Mouse (Mus musculus): ENCODE data around the gene Cavin2. TPM values are rescaled to one million over a fixed set of nuclear protein-coding genes. Genes with fewer than 3 reads are reported as not detected.

The Cavin2 gene
- polyA plus RNA-seq, 1 experiment from 2014 or later: 23.5 TPM

GRCm38 (mm10) chr1:51328541-51328940, 39.6 kb downstream of the Cavin2 start:
- ATAC-seq (ENCODE audit: low read depth): no peak
- Histone ChIP-seq H3K9ac (no peak overlapping the region), H3K27ac (no peak overlapping the region), H3K27me3 (no peaks in the 10 kb centered on the region), H3K4me2 (no peak overlapping the region), H3K9me3 (replicated peaks) (no peaks in the 10 kb centered on the region), H3K4me1 (replicated peaks) (no peaks in the 10 kb centered on the region), H3K36me3 (no peaks in the 10 kb centered on the region), H3K4me3 (replicated peaks) (no peak overlapping the region)
- 68% methylated on average over 1 of the region's 1 CpGs for WGBS (ENCODE audit: insufficient replicate concordance)
- no peak for DNase-seq

GRCm38 (mm10) chr1:51332986-51333385, 44.1 kb downstream of the Cavin2 start:
- Histone ChIP-seq H3K36me3 (no peaks in the 10 kb centered on the region), H3K27me3 (no peaks in the 10 kb centered on the region), H3K9me3 (replicated peaks) (no peaks in the 10 kb centered on the region), H3K27ac (no peak overlapping the region), H3K4me3 (replicated peaks) (0 out of 2 replicates have a peak overlapping the region, but pooled peaks have one; percentile 27), H3K4me1 (replicated peaks) (no peaks in the 10 kb centered on the region), H3K4me2 (peak overlapping the region; percentile 55; the same call in 1 of the 2 replicates), H3K9ac (no peak overlapping the region)
- DNase-seq: no peak
- 41% methylated on average over 6 of the region's 6 CpGs for WGBS (ENCODE audit: insufficient replicate concordance)
- no peak for ATAC-seq (ENCODE audit: low read depth)

GRCm38 (mm10) chr1:51333557-51334285, 44.8 kb downstream of the Cavin2 start:
- Histone ChIP-seq H3K4me1 (replicated peaks) (no peaks in the 10 kb centered on the region), H3K9me3 (replicated peaks) (no peaks in the 10 kb centered on the region), H3K9ac (no peak overlapping the region), H3K4me3 (replicated peaks) (peak overlapping the region; percentile 27), H3K27ac (no peak overlapping the region), H3K36me3 (no peaks in the 10 kb centered on the region), H3K4me2 (peak overlapping the region; percentile 55), H3K27me3 (no peaks in the 10 kb centered on the region)
- ATAC-seq (ENCODE audit: low read depth) (peak; percentile 39; the same call in 1 of the 2 replicates), DNase-seq (no peak)
- WGBS (ENCODE audit: insufficient replicate concordance): 13% methylated on average over 18 of the region's 18 CpGs

- WGBS (ENCODE audit: insufficient replicate concordance): 17% methylated on average over 6 of the region's 6 CpGs
- DNase-seq: no peak
- Histone ChIP-seq H3K27ac (no peak overlapping the region), H3K9me3 (replicated peaks) (no peaks in the 10 kb centered on the region), H3K4me2 (no peak overlapping the region), H3K27me3 (no peaks in the 10 kb centered on the region), H3K9ac (no peak overlapping the region), H3K4me1 (replicated peaks) (no peaks in the 10 kb centered on the region), H3K4me3 (replicated peaks) (no peak overlapping the region), H3K36me3 (no peaks in the 10 kb centered on the region)
- ATAC-seq (ENCODE audit: low read depth): no peak
Observed at GRCm38 (mm10) chr1:51334289-51334688, 45.4 kb downstream of the Cavin2 start.

GRCm38 (mm10) chr1:51335081-51335480, 46.2 kb downstream of the Cavin2 start:
- H3K4me2 ChIP-seq: no peak overlapping the region
- no peaks in the 10 kb centered on the region for H3K9me3 ChIP-seq (replicated peaks)
- DNase-seq (no peak), ATAC-seq (ENCODE audit: low read depth) (no peak)
- no peak overlapping the region for H3K4me3 ChIP-seq (replicated peaks)
- no peaks in the 10 kb centered on the region for H3K27me3 ChIP-seq
- WGBS (ENCODE audit: insufficient replicate concordance): 63% methylated on average over 2 of the region's 2 CpGs
- no peaks in the 10 kb centered on the region for H3K4me1 ChIP-seq (replicated peaks)
- no peaks in the 10 kb centered on the region for H3K36me3 ChIP-seq
- no peak overlapping the region for H3K27ac ChIP-seq
- H3K9ac ChIP-seq: no peak overlapping the region

GRCm38 (mm10) chr1:51344160-51344559, 55.2 kb downstream of the Cavin2 start:
- Histone ChIP-seq H3K27me3 (no peaks in the 10 kb centered on the region), H3K4me1 (replicated peaks) (no peaks in the 10 kb centered on the region), H3K4me3 (replicated peaks) (no peak overlapping the region), H3K9ac (no peak overlapping the region), H3K27ac (no peak overlapping the region), H3K9me3 (replicated peaks) (no peaks in the 10 kb centered on the region), H3K4me2 (no peak overlapping the region), H3K36me3 (no peaks in the 10 kb centered on the region)
- 52% methylated on average over 3 of the region's 3 CpGs for WGBS (ENCODE audit: insufficient replicate concordance)
- DNase-seq (no peak), ATAC-seq (ENCODE audit: low read depth) (no peak)

GRCm38 (mm10) chr1:51347596-51347995, 58.7 kb downstream of the Cavin2 start:
- no peak overlapping the region for H3K9ac ChIP-seq
- DNase-seq: no peak
- H3K27ac ChIP-seq: no peak overlapping the region
- H3K36me3 ChIP-seq: no peaks in the 10 kb centered on the region
- no peaks in the 10 kb centered on the region for H3K27me3 ChIP-seq
- H3K4me1 ChIP-seq (replicated peaks): no peaks in the 10 kb centered on the region
- no peak overlapping the region for H3K4me3 ChIP-seq (replicated peaks)
- 75% methylated on average over 3 of the region's 3 CpGs for whole genome bisulfite sequencing (ENCODE audit: insufficient replicate concordance)
- ATAC-seq (ENCODE audit: low read depth): no peak
- no peak overlapping the region for H3K4me2 ChIP-seq
- H3K9me3 ChIP-seq (replicated peaks): no peaks in the 10 kb centered on the region

- 74% methylated on average over 7 of the region's 7 CpGs for WGBS (ENCODE audit: insufficient replicate concordance)
- no peak overlapping the region for H3K4me3 ChIP-seq (replicated peaks)
- DNase-seq (no peak), ATAC-seq (ENCODE audit: low read depth) (no peak)
- no peaks in the 10 kb centered on the region for H3K9me3 ChIP-seq (replicated peaks)
- H3K36me3 ChIP-seq: no peaks in the 10 kb centered on the region
- H3K4me2 ChIP-seq: no peak overlapping the region
- H3K4me1 ChIP-seq (replicated peaks): no peaks in the 10 kb centered on the region
- no peak overlapping the region for H3K9ac ChIP-seq
- H3K27ac ChIP-seq: no peak overlapping the region
- no peaks in the 10 kb centered on the region for H3K27me3 ChIP-seq
Observed at GRCm38 (mm10) chr1:51348631-51349030, 59.7 kb downstream of the Cavin2 start.

- ATAC-seq (ENCODE audit: low read depth) (no peak), DNase-seq (no peak)
- Histone ChIP-seq H3K9ac (no peak overlapping the region), H3K36me3 (no peaks in the 10 kb centered on the region), H3K4me2 (no peak overlapping the region), H3K9me3 (replicated peaks) (no peaks in the 10 kb centered on the region), H3K4me1 (replicated peaks) (no peaks in the 10 kb centered on the region), H3K4me3 (replicated peaks) (no peak overlapping the region), H3K27ac (no peak overlapping the region), H3K27me3 (no peaks in the 10 kb centered on the region)
- WGBS (ENCODE audit: insufficient replicate concordance): 57% methylated on average over 7 of the region's 7 CpGs
Observed at GRCm38 (mm10) chr1:51349291-51349967, 60.5 kb downstream of the Cavin2 start.

Other genes with a start within 250 kb of the Cavin2 start
- 4.5 and 5.5 TPM in 2 replicates for gene Nabp1, start 189.3 kb downstream of the Cavin2 start, polyA plus RNA-seq (2015; fragmentation: Nextera tagmentation; extraction: Ambion mirVana)